Mouse (Mus musculus) forebrain, embryonic 10.5 days (tissue): ENCODE data around the gene Lck. TPM values are rescaled to one million over a fixed set of nuclear protein-coding genes. Genes with fewer than 3 reads are reported as not detected.

Experiments
- DNase-seq: peaks from one replicate; pipeline ENCODE4 v3.0.0-alpha.2; 2017; ENCODE audit warnings: low spot score; ENCODE audit errors: extremely low spot score
- H3K27ac ChIP-seq: fragments of 300-500 bp; sonication (generic); 2 replicates; pipeline ENCODE4 v1.5.1; 2016; ENCODE audit warnings: mild to moderate bottlenecking
- H3K27me3 ChIP-seq: fragments of 300-500 bp; sonication (generic); 2 replicates; pipeline ENCODE4 v1.6.1; 2016; ENCODE audit warnings: mild to moderate bottlenecking; ENCODE audit not compliant: poor library complexity, severe bottlenecking
- H3K36me3 ChIP-seq: fragments of 300-500 bp; sonication (generic); replicated peaks from 2 replicates; pipeline ENCODE4 v1.6.1; 2016; ENCODE audit warnings: mild to moderate bottlenecking, moderate library complexity
- H3K4me1 ChIP-seq: fragments of 300-500 bp; sonication (generic); 2 replicates; pipeline ENCODE4 v1.6.1; 2016
- H3K4me3 ChIP-seq: fragments of 300-500 bp; sonication (generic); 2 replicates; pipeline ENCODE4 v1.5.1; 2016; ENCODE audit warnings: mild to moderate bottlenecking, moderate library complexity
- H3K9me3 ChIP-seq: fragments of 300-500 bp; sonication (generic); 2 replicates; pipeline ENCODE4 v1.6.1; 2016; ENCODE audit warnings: mild to moderate bottlenecking, moderate library complexity
- WGBS: fragments of 180-500 bp; shearing (Covaris S2); methylation state at CpG from one replicate; pipeline ENCODE4 v1.1.7; 2016; 5-methylcytosine and 5-hydroxymethylcytosine counted together
- polyA plus RNA-seq: library from polyadenylated mRNA; unstranded; fragments of >200 nt; fragmentation: Nextera tagmentation; extraction: Ambion mirVana; gene quantifications from 2 replicates; pipeline ENCODE4 v1.2.1, GENCODE M21; 2016

Lck gene
- polyA plus RNA-seq, 1 experiment from 2014 or later, result 15.7 TPM

DNA sequence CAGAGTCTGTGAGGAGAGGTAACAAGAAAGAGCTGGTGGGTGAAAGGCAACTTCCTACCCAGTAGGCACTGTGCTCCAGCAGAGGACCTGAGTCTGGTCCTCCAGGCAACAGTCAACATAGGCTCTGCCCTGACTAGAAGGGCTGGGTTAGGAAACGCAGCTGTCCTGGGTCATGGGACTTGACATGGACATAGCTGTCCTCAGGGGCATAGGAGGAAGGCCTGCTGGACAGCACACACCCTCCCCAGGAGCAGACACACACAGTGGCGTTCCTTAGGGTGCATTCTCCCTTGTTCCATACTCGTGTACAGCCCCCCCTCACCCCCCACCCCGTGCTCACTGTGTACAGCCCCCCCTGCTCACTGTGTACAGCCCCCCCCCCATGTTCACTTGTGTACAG, 37.0 kb upstream of the Lck start:
- Histone ChIP-seq H3K9me3 (no peaks in the 10 kb centered on the region), H3K27me3 (no peaks in the 10 kb centered on the region), H3K4me1 (peaks cover 4% of the 10 kb centered on the region; the same call in 1 of the 2 replicates), H3K36me3 (peaks cover 54% of the 10 kb centered on the region), H3K4me3 (no peak overlapping the region), H3K27ac (no peak overlapping the region)
- no peak for DNase-seq
- 75% methylated on average over 4 of the region's 4 CpGs for WGBS

DNA sequence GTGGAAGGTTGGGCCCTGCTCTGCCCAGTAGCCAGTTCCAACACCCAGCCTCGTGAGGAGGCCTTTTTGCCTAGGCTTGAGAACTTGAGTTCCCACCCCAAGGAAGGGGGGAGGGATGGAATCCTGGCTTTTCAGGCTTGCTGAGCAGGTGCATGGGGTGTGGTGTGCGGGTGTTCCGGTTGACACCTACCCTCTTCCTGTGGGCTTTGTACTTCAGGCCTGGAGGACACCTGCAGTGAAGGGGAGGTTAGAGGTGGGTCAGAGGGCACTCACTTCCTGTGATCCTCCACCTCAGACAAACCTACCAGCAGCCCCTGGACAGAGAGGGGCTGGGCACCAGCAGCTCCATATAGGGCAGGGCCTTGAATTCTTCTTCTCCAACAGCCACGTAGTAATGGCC, 36.6 kb upstream of the Lck start:
- 78% methylated on average over 4 of the region's 4 CpGs for WGBS
- H3K27me3 ChIP-seq, result no peaks in the 10 kb centered on the region
- no peak overlapping the region for H3K4me3 ChIP-seq
- no peak for DNase-seq
- H3K4me1 ChIP-seq, result peaks cover 4% of the 10 kb centered on the region; the same call in 1 of the 2 replicates
- peaks cover 58% of the 10 kb centered on the region for H3K36me3 ChIP-seq
- no peak overlapping the region for H3K27ac ChIP-seq
- no peaks in the 10 kb centered on the region for H3K9me3 ChIP-seq

DNA sequence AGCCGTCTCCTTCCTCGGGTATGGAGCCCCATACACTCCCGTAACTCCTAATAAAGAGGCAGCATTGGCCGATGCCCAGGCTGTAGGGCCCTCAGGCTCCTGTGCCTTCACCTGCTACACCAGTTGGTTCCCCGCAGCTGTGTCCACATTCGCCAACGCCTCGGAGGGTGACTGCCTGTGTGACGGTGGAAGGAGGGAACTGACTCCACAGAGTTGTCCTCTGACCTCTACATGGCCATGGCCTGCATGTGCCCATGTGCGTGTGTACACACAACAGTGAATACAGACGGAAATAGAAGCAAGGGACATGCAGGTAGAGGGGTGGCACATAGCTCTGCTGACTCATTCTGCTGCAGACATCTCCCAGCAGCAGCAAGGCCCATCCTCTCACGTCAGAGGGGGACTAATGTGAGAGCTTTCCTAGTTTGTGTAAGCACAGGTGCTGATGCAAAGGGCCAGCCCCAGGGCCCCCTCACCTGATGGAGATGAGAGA, 35.7 kb upstream of the Lck start:
- H3K4me1 ChIP-seq, result peaks cover 4% of the 10 kb centered on the region; the same call in 1 of the 2 replicates
- H3K27ac ChIP-seq, result no peak overlapping the region
- no peak overlapping the region for H3K4me3 ChIP-seq
- no peak for DNase-seq
- H3K9me3 ChIP-seq, result no peaks in the 10 kb centered on the region
- H3K27me3 ChIP-seq, result no peaks in the 10 kb centered on the region
- H3K36me3 ChIP-seq, result peaks cover 66% of the 10 kb centered on the region
- 87% methylated on average over 12 of the region's 12 CpGs for WGBS

GRCm38 (mm10) chr4:129608426-129609025, 35.1 kb upstream of the Lck start:
- WGBS, result 41% methylated on average over 7 of the region's 7 CpGs
- Histone ChIP-seq H3K27ac (0 out of 2 replicates have a peak overlapping the region, but pooled peaks have one; percentile 51), H3K4me3 (no peak overlapping the region)

DNA sequence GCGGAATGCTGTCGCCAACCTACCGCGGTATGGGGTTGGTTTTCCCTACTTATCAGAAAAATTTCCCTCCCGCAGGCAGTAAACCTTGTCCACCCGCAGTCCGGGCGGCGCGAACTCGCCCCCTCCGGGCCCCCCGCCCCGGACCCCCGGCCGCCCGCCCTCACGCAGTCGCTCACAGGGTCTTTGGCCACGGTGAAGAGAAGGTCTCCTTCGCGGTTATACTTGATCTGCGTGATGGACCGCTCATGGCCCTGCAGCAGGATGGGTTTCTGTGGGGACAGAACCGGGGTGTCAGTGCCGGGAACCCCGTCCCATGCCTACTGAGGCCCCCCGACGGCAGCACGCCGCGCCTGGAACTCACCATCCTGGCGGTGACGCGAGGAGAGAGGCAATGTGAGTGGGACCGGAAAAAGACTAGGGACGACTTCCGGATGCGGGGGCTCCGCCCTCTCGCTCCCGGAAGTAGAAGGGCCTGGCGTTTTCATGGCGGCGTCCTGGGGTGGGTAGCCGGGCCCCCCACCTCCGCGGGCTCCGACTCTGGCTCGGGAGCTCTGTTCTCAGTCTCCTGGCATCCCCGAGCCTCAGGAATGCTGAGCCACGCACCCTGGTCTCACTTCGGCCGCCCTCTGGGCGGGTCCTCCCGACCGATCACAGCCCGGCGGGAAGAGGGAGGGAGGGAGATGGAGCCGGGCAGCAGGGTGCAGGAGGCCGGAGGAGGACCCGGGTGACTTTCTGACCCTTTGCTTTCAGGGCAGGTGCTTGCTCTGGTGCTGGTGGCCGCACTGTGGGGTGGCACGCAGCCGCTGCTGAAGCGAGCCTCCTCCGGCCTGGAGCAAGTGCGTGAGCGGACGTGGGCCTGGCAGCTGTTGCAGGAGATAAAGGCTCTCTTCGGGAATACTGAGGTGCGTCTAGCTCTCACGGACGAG, 27.1 kb upstream of the Lck start, which contains the start of the genes Eif3i and Tmem234:
Gene Eif3i, minus strand, starts transcription at position 416 of the 926 bp plus-strand sequence.
Gene Tmem234, plus strand, starts transcription at position 436 of the 926 bp plus-strand sequence.
- no peaks in the 10 kb centered on the region for H3K9me3 ChIP-seq
- DNase-seq, result peak; percentile 88
- H3K27ac ChIP-seq, result peak within 1 kb of the TSS; percentile 92
- peak within 1 kb of the TSS; percentile 98 for H3K4me3 ChIP-seq
- peaks cover 33% of the 10 kb centered on the region for H3K4me1 ChIP-seq
- peaks cover 74% of the 10 kb centered on the region for H3K36me3 ChIP-seq
- under 1% methylated on average over 74 of the region's 74 CpGs for WGBS
- H3K27me3 ChIP-seq, result no peaks in the 10 kb centered on the region

More at GRCm38 (mm10) chr4:129608426-129609025, 35.1 kb upstream of the Lck start:
- H3K36me3 ChIP-seq, result peaks cover 69% of the 10 kb centered on the region
- no peaks in the 10 kb centered on the region for H3K27me3 ChIP-seq
- H3K4me1 ChIP-seq, result peaks cover 4% of the 10 kb centered on the region; the same call in 1 of the 2 replicates
- DNase-seq, result peak; percentile 85
- no peaks in the 10 kb centered on the region for H3K9me3 ChIP-seq

GRCm38 (mm10) chr4:129588865-129589264, 15.4 kb upstream of the Lck start:
- no peak for DNase-seq
- WGBS, result 82% methylated on average over 4 of the region's 4 CpGs
- H3K4me1 ChIP-seq, result peaks cover 20% of the 10 kb centered on the region

GRCm38 (mm10) chr4:129586943-129587342, 13.5 kb upstream of the Lck start:
- H3K4me3 ChIP-seq, result no peak overlapping the region
- H3K4me1 ChIP-seq, result peaks cover 20% of the 10 kb centered on the region
- 46% methylated on average over 1 of the region's 1 CpGs for WGBS
- no peak overlapping the region for H3K27ac ChIP-seq
- no peak for DNase-seq
- no peaks in the 10 kb centered on the region for H3K27me3 ChIP-seq
- H3K9me3 ChIP-seq, result no peaks in the 10 kb centered on the region
- peaks cover 22% of the 10 kb centered on the region for H3K36me3 ChIP-seq

More at GRCm38 (mm10) chr4:129588865-129589264, 15.4 kb upstream of the Lck start:
- Histone ChIP-seq H3K9me3 (no peaks in the 10 kb centered on the region), H3K4me3 (no peak overlapping the region), H3K36me3 (peaks cover 41% of the 10 kb centered on the region), H3K27ac (no peak overlapping the region), H3K27me3 (no peaks in the 10 kb centered on the region)

GRCm38 (mm10) chr4:129585773-129586172, 12.3 kb upstream of the Lck start:
- Histone ChIP-seq H3K27ac (peak overlapping the region; percentile 78), H3K4me3 (peak overlapping the region; percentile 57)

GRCm38 (mm10) chr4:129584884-129585608, 11.6 kb upstream of the Lck start:
- Histone ChIP-seq H3K27me3 (no peaks in the 10 kb centered on the region), H3K4me3 (peak overlapping the region; percentile 57), H3K4me1 (peaks cover 20% of the 10 kb centered on the region), H3K27ac (peak overlapping the region; percentile 78), H3K36me3 (peaks cover 3% of the 10 kb centered on the region), H3K9me3 (no peaks in the 10 kb centered on the region)
- 3% methylated on average over 36 of the region's 36 CpGs for WGBS
- DNase-seq, result peak; percentile 83

More at GRCm38 (mm10) chr4:129585773-129586172, 12.3 kb upstream of the Lck start:
- H3K27me3 ChIP-seq, result no peaks in the 10 kb centered on the region
- no peaks in the 10 kb centered on the region for H3K9me3 ChIP-seq
- H3K36me3 ChIP-seq, result peaks cover 10% of the 10 kb centered on the region
- DNase-seq, result no peak
- WGBS, result 81% methylated on average over 9 of the region's 9 CpGs
- peaks cover 20% of the 10 kb centered on the region for H3K4me1 ChIP-seq

GRCm38 (mm10) chr4:129584370-129584769, 10.9 kb upstream of the Lck start:
- Histone ChIP-seq H3K4me3 (peak overlapping the region; percentile 57), H3K27me3 (no peaks in the 10 kb centered on the region), H3K27ac (peak overlapping the region; percentile 78), H3K36me3 (no peaks in the 10 kb centered on the region), H3K4me1 (peaks cover 20% of the 10 kb centered on the region), H3K9me3 (no peaks in the 10 kb centered on the region)
- no peak for DNase-seq
- WGBS, result 77% methylated on average over 1 of the region's 1 CpGs

- Histone ChIP-seq H3K4me1 (peaks cover 21% of the 10 kb centered on the region), H3K27ac (no peak overlapping the region), H3K36me3 (no peaks in the 10 kb centered on the region), H3K4me3 (no peak overlapping the region), H3K9me3 (no peaks in the 10 kb centered on the region), H3K27me3 (peaks cover 5% of the 10 kb centered on the region; the same call in 1 of the 2 replicates)
- 94% methylated on average over 1 of the region's 1 CpGs for WGBS
- no peak for DNase-seq
Observed at GRCm38 (mm10) chr4:129582251-129582650, 8.8 kb upstream of the Lck start.

GRCm38 (mm10) chr4:129580347-129580746, 6.9 kb upstream of the Lck start:
- no peak for DNase-seq
- no peaks in the 10 kb centered on the region for H3K36me3 ChIP-seq
- no peaks in the 10 kb centered on the region for H3K9me3 ChIP-seq
- 76% methylated on average over 7 of the region's 7 CpGs for WGBS
- H3K27me3 ChIP-seq, result peaks cover 5% of the 10 kb centered on the region; the same call in 1 of the 2 replicates
- H3K4me3 ChIP-seq, result no peak overlapping the region
- H3K4me1 ChIP-seq, result peaks cover 21% of the 10 kb centered on the region
- H3K27ac ChIP-seq, result no peak overlapping the region
